Mouse (Mus musculus) heart, embryonic 13.5 days (tissue): ENCODE data around the gene Hist1h4a. TPM values are rescaled to one million over a fixed set of nuclear protein-coding genes. Genes with fewer than 3 reads are reported as not detected.
A peak's percentile ranks its signal among the peaks of the same experiment; 100 is the strongest.
"Not testable (repeated sequence)": the region's sequence is repeated elsewhere in the genome, so short reads cannot be mapped to it uniquely, and the experiment has no call there.

Experiments used
- ATAC-seq: fragments of 200-750 bp; cut with Nextera tagmentation; 2 replicates; pipeline ENCODE4 v1.8.0; 2017; ENCODE audit warnings: moderate TSS enrichment; ENCODE audit not compliant: insufficient number of reproducible peaks, low FRiP score, low TSS enrichment; ENCODE audit errors: extremely low read depth
- H3K27ac ChIP-seq: fragments of 300-500 bp; sonication (generic); replicated peaks from 2 replicates; pipeline ENCODE4 v1.5.1; 2015; ENCODE audit warnings: moderate library complexity, mild to moderate bottlenecking, inconsistent platforms
- H3K27me3 ChIP-seq: fragments of 300-500 bp; sonication (generic); replicated peaks from 2 replicates; pipeline ENCODE4 v1.6.1; 2015; ENCODE audit warnings: mild to moderate bottlenecking, inconsistent platforms
- H3K36me3 ChIP-seq: fragments of 300-500 bp; sonication (generic); 2 replicates; pipeline ENCODE4 v1.6.1; 2015; ENCODE audit warnings: mild to moderate bottlenecking, inconsistent platforms
- H3K4me1 ChIP-seq: fragments of 300-500 bp; sonication (generic); 2 replicates; pipeline ENCODE4 v1.6.1; 2015; ENCODE audit warnings: inconsistent platforms
- H3K4me2 ChIP-seq: fragments of 300-500 bp; sonication (generic); 2 replicates; pipeline ENCODE4 v1.6.1; 2015; ENCODE audit warnings: inconsistent platforms, mild to moderate bottlenecking, moderate library complexity
- H3K4me3 ChIP-seq: fragments of 300-500 bp; sonication (generic); 2 replicates; pipeline ENCODE4 v1.5.1; 2015; ENCODE audit warnings: moderate library complexity, mild to moderate bottlenecking, inconsistent platforms
- H3K9ac ChIP-seq: fragments of 300-500 bp; sonication (generic); 2 replicates; pipeline ENCODE4 v1.6.1; 2015; ENCODE audit warnings: inconsistent platforms, mild to moderate bottlenecking, moderate library complexity
- H3K9me3 ChIP-seq: fragments of 300-500 bp; sonication (generic); 2 replicates; pipeline ENCODE4 v1.6.1; 2016; ENCODE audit warnings: inconsistent platforms
- WGBS: fragments of 180-500 bp; shearing (Covaris S2); methylation state at CpG from one replicate; pipeline ENCODE4 v1.1.7; 2015; ENCODE audit warnings: mixed read lengths; 5-methylcytosine and 5-hydroxymethylcytosine counted together
- polyA plus RNA-seq: library from polyadenylated mRNA; unstranded; fragments of >200 nt; fragmentation: Nextera tagmentation; extraction: Ambion mirVana; gene quantifications from 2 replicates; pipeline ENCODE4 v1.2.1, GENCODE M21; 2015

The Hist1h4a gene
- polyA plus RNA-seq, 1 experiment from 2014 or later: not detected

GRCm38 (mm10) chr13:23757211-23757773 lies 3.7 kb downstream of the Hist1h4a start:
- no peaks in the 10 kb centered on the region for H3K36me3 ChIP-seq
- WGBS: 2% methylated on average over 23 of the region's 23 CpGs
- H3K27me3 ChIP-seq: no peaks in the 10 kb centered on the region
- peak overlapping the region; percentile 51 for H3K4me3 ChIP-seq
- H3K9me3 ChIP-seq: no peaks in the 10 kb centered on the region
- ATAC-seq: no peak
- peaks cover 22% of the 10 kb centered on the region for H3K4me1 ChIP-seq
- peak overlapping the region; percentile 83 for H3K9ac ChIP-seq
- peak overlapping the region; percentile 78 for H3K4me2 ChIP-seq
- peak overlapping the region; percentile 89 for H3K27ac ChIP-seq

- WGBS: under 1% methylated on average over 19 of the region's 22 CpGs
- Histone ChIP-seq H3K4me1 (peaks cover 22% of the 10 kb centered on the region), H3K9ac (peak within 1 kb of the TSS; percentile 83), H3K27ac (peak within 1 kb of the TSS; percentile 89), H3K9me3 (no peaks in the 10 kb centered on the region), H3K27me3 (no peaks in the 10 kb centered on the region), H3K4me3 (peak within 1 kb of the TSS; percentile 51), H3K36me3 (no peaks in the 10 kb centered on the region), H3K4me2 (peak within 1 kb of the TSS; percentile 78)
- ATAC-seq: no peak; the same call in 1 of the 2 replicates
Observed at GRCm38 (mm10) chr13:23756790-23757189, 4.2 kb downstream of the Hist1h4a start, which contains the start of gene Hist1h4b. Gene Hist1h4b (plus strand): TSS chr13:23757013.

GRCm38 (mm10) chr13:23755000-23755399 lies 6.0 kb downstream of the Hist1h4a start:
- H3K9ac ChIP-seq: no peak overlapping the region
- no peak for ATAC-seq
- H3K4me3 ChIP-seq: no peak overlapping the region
- no peaks in the 10 kb centered on the region for H3K9me3 ChIP-seq
- H3K36me3 ChIP-seq: no peaks in the 10 kb centered on the region
- H3K27ac ChIP-seq: no peak overlapping the region
- peaks cover 20% of the 10 kb centered on the region for H3K4me1 ChIP-seq
- no peak overlapping the region for H3K4me2 ChIP-seq
- H3K27me3 ChIP-seq: no peaks in the 10 kb centered on the region

- peak overlapping the region; percentile 82 for H3K9ac ChIP-seq
- ATAC-seq: no peak
Observed at GRCm38 (mm10) chr13:23753314-23754078, 7.5 kb downstream of the Hist1h4a start.

GRCm38 (mm10) chr13:23752742-23753172 lies 8.3 kb downstream of the Hist1h4a start:
- no peaks in the 10 kb centered on the region for H3K27me3 ChIP-seq
- H3K9me3 ChIP-seq: no peaks in the 10 kb centered on the region
- 7% methylated on average over 6 of the region's 6 CpGs for WGBS
- H3K4me2 ChIP-seq: peak overlapping the region; percentile 73
- no peaks in the 10 kb centered on the region for H3K36me3 ChIP-seq
- ATAC-seq: no peak
- H3K4me1 ChIP-seq: peaks cover 22% of the 10 kb centered on the region
- H3K4me3 ChIP-seq: peak overlapping the region; percentile 52
- H3K9ac ChIP-seq: peak overlapping the region; percentile 82
- peak overlapping the region; percentile 76 for H3K27ac ChIP-seq

More at GRCm38 (mm10) chr13:23753314-23754078, 7.5 kb downstream of the Hist1h4a start:
- WGBS: 59% methylated on average over 4 of the region's 4 CpGs
- Histone ChIP-seq H3K27ac (peak overlapping the region; percentile 2; the same call in 1 of the 2 replicates), H3K4me2 (peak overlapping the region; percentile 73), H3K27me3 (no peaks in the 10 kb centered on the region), H3K36me3 (no peaks in the 10 kb centered on the region), H3K9me3 (no peaks in the 10 kb centered on the region), H3K4me3 (peak overlapping the region; percentile 52), H3K4me1 (peaks cover 16% of the 10 kb centered on the region)

GRCm38 (mm10) chr13:23752067-23752741 lies 8.8 kb downstream of the Hist1h4a start, which contains the start of gene Hist1h3b:
Gene Hist1h3b (plus strand): TSS chr13:23752267.
- not testable (repeated sequence) for H3K9me3 ChIP-seq, H3K27me3 ChIP-seq, H3K36me3 ChIP-seq
- H3K27ac ChIP-seq: peak within 1 kb of the TSS; percentile 95
- WGBS: under 1% methylated on average over 21 of the region's 47 CpGs
- ATAC-seq: peak; percentile 70
- peak within 1 kb of the TSS; percentile 52 for H3K4me3 ChIP-seq
- peaks cover 22% of the 10 kb centered on the region for H3K4me1 ChIP-seq
- H3K9ac ChIP-seq: peak within 1 kb of the TSS; percentile 85
- peak within 1 kb of the TSS; percentile 73 for H3K4me2 ChIP-seq

- Histone ChIP-seq H3K4me2 (peak overlapping the region; percentile 73), H3K9ac (peak overlapping the region; percentile 85), H3K27me3 (no peaks in the 10 kb centered on the region), H3K4me1 (peaks cover 24% of the 10 kb centered on the region), H3K4me3 (peak overlapping the region; percentile 52), H3K36me3 (no peaks in the 10 kb centered on the region), H3K9me3 (no peaks in the 10 kb centered on the region), H3K27ac (peak overlapping the region; percentile 95)
- 2% methylated on average over 11 of the region's 11 CpGs for WGBS
- no peak for ATAC-seq
Observed at GRCm38 (mm10) chr13:23751478-23751956, 9.5 kb downstream of the Hist1h4a start.

- not testable (repeated sequence) for ATAC-seq, H3K27me3 ChIP-seq, H3K9me3 ChIP-seq, H3K36me3 ChIP-seq
- H3K4me3 ChIP-seq: peak within 1 kb of the TSS; percentile 52
- peak within 1 kb of the TSS; percentile 95 for H3K27ac ChIP-seq
- 1% methylated on average over 29 of the region's 47 CpGs for WGBS
- H3K4me2 ChIP-seq: peak within 1 kb of the TSS; percentile 73
- H3K4me1 ChIP-seq: peaks cover 24% of the 10 kb centered on the region
- peak within 1 kb of the TSS; percentile 85 for H3K9ac ChIP-seq
Observed at GRCm38 (mm10) chr13:23750839-23751477, 10.1 kb downstream of the Hist1h4a start, which contains the start of gene Hist1h2ab. Gene Hist1h2ab (plus strand): TSS chr13:23751126.

- Histone ChIP-seq H3K4me2 (no peak overlapping the region), H3K4me1 (peaks cover 27% of the 10 kb centered on the region), H3K36me3 (no peaks in the 10 kb centered on the region), H3K9ac (no peak overlapping the region), H3K27me3 (no peaks in the 10 kb centered on the region), H3K9me3 (no peaks in the 10 kb centered on the region), H3K4me3 (no peak overlapping the region), H3K27ac (peak overlapping the region; percentile 70; the same call in 1 of the 2 replicates)
- ATAC-seq: no peak
- 82% methylated on average over 5 of the region's 5 CpGs for WGBS
Observed at GRCm38 (mm10) chr13:23749563-23750121, 11.4 kb downstream of the Hist1h4a start.

GRCm38 (mm10) chr13:23747892-23748288 lies 13.1 kb downstream of the Hist1h4a start:
- peak overlapping the region; percentile 98 for H3K27ac ChIP-seq
- H3K36me3 ChIP-seq: no peaks in the 10 kb centered on the region
- no peak for ATAC-seq
- WGBS: 9% methylated on average over 4 of the region's 4 CpGs
- peak overlapping the region; percentile 68 for H3K9ac ChIP-seq
- H3K27me3 ChIP-seq: no peaks in the 10 kb centered on the region
- H3K4me1 ChIP-seq: peaks cover 33% of the 10 kb centered on the region
- H3K9me3 ChIP-seq: no peaks in the 10 kb centered on the region
- peak overlapping the region; percentile 70 for H3K4me2 ChIP-seq
- H3K4me3 ChIP-seq: no peak overlapping the region
